Mouse (Mus musculus) urinary bladder, postnatal 4 days (tissue): ENCODE measurements around the gene Ikzf2.

Experiments
- DNase-seq, 2 experiments: peaks; one replicate each; pipeline ENCODE4 v3.0.0; 2021 to 2022; ENCODE audit warnings: low spot score in 2 of 2

Ikzf2 gene

DNA sequence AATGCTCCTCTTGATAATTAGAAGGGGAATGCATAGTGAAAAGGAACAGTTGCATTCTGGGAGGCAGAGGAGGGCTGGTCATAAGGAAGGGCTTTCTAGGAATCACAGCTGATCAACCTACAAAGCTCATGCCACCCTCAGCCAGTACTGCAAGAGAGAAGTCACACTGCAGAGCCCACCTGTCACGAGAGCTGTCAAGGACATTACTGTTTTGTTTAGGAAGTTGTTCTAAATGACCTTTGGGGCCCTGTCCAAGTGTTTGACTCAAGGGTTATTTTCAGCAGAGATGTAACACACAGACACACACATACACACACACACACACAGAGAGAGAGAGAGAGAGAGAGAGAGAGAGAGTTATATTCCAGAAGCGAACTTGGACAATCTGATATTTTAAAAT lies 27.3 kb downstream of the Ikzf2 start:
- no peak for DNase-seq

DNA sequence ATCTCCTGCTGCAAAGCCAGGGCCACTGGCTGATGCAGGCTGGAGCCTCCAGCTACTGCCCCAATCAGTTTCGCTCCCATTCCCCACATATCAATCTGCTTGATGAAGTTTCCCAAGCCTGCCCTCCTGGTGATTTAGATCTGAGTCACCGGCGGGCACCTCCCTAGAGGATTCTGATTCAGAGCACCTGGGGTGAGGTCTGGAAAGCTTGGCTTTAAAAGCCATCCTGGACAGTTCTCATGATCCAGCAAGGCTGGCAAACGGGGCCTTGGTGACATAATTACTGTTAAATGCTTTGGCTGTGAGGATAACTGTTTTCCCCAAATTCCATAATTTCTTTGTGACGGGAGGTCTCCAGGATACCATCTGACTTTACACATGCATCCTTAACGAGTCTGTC lies 29.0 kb downstream of the Ikzf2 start:
- DNase-seq: no peak

DNA sequence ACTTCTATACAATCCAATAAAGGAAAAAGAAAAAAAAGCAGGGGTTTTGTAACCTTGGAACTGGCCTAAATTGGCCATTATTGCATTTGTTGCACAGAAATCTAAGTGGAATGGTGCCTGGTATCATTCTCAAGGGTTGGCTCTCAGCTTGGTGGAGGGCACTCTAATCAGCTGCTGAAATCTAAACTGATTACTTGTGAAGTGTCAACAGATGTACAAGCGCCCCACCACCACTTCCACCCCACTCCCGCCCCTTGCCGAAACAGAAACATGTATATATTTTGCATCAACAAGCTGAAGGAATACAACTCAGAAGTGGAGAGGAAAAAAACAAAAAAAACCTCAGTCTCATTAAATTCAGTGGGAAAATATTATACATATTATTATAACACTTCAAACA lies 29.6 kb downstream of the Ikzf2 start:
- no peak for DNase-seq

DNA sequence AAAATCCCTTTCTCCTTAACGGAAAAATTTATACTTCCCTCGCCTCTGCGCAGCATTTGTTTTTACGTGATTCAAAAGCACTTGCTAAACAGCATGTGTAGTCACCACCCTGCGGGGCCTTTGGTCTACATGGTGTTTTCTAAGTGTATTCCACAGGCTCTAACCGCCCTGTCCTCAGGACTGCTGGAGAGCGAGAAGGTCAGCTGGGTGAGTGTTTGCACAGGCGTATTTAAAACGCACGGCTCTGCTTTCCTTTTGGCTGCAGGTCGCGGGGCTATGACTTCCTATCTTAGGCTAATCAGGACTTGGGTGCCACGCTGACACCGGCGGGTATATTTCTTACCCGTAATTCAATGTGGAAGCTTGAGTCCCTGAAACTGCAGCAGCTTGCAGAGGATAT lies 30.1 kb downstream of the Ikzf2 start:
- no peak for DNase-seq

DNA sequence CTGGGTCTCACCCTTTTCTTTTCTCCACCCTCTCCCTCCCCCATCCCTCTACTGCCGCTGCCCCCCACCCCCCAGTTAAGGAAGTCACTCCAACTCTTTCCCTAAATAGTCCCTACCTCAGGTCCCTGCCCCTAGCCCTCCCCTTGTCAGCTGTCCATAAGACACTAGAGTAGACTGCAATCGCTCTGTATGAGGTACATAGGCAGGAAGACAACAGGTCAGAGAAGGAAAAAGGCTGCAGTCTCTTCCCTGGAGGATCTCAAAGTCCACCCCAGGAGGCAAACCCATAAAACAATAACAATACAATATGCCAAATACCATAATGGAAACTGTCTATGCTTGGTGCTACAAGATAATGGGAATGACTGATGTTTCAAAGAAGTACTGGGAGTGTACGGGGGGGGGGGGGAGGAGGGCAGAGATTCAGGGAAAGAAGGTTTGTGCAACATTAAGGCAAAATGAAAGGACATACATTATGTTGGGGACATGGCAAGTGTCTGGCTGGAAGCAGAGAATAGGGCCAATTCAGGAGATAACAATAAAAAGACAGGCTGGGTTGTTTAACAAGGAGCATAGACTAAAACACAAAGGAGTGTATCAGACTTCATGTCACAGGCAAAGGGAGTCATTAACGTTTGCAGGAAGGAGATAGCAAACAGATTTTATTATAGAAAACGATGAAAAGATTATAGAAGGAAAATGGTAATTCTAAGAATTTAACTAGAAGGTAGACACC lies 30.8 kb downstream of the Ikzf2 start:
- no peak for DNase-seq

DNA sequence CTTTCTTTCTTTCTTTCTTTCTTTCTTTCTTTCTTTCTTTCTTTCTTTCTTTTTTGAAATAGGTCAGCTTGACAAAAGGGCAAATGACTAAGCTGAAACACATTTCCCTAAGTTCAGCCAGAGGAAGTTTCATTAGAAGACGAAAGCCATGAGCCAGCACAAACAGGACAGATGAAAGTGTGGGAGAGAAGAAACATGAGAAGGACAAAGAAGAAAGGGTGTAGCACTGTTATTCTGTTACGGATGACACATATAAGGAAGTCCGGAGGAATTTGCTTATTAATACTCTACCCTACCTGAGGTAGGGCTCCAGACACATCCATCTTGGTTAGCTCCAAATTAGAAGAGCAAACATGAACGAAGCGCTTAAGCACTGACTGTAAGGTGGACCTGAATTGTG lies 31.7 kb downstream of the Ikzf2 start:
- no peak for DNase-seq

DNA sequence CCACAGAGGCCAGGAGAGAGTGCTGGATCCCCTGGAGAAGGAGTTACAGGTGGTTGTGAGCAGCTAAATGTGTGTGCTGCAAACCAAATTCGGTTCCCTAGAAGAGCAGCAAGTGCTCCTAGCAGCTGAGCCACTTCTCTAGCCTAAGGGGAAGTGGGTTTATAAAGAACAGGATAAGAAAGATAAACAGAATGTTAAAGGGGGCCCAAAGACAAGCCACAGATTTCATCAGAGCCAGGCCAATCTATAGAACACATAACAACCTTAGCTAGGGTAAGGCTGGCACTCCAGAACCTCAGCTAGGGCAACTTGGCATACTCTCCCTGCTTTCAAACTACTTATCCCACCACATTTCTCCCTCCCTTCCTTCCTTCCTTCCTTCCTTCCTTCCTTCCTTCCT lies 32.1 kb downstream of the Ikzf2 start:
- no peak for DNase-seq

DNA sequence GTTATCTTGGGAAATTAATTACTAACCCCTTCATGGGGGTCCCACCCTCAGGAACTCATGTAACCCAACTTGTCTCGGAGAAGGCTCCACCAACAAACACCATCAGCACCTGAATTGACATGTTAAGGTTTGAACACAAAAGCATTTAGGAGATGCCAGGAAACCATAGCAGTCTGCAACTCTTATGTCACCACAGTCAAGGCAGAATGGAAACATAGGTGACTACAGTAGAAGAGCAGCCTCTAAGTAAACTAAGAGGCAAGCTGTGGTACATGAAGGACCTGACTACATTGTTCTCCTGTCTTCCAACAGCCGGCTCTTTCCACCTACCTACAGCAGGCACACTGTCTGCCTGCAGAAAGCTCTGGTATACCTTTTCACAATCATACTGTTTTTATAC lies 33.6 kb downstream of the Ikzf2 start:
- DNase-seq: no peak

DNA sequence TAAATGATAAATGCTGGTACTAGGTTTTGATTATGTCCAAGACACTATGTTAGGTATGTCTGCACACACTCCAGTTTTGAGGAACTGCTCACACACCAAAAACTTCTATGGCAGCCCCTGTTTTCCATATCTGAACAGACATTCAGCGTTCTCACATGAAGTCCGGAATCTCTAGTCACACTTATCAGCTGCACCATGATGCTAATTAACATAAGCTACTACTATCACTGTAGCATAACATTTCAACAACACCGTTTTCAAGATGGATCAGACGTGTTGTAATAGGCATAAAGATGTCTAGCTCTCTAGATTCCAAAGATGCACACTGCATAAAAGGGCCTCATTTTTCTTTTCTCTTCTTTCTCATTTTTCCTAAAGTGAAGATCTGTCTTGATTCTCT lies 43.9 kb downstream of the Ikzf2 start:
- no peak for DNase-seq

DNA sequence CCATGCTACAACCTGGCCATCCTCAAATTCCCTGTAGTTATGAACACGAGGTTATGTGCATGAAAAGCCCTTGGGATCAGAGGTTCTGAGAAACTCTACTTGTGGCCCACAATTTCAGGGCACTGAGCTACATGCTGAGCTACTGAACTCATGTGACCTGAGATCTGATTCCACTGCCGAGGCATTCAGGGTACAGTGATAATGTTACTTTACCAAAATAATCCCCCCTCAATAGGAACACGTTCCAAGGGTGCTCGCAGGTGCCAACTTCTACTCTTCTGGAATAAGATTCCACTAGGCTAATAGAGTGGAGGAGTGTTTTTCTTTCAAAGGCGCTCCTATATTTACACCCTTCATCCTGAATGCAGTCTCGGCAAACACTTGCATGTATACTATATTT lies 45.1 kb downstream of the Ikzf2 start:
- no peak for DNase-seq

DNA sequence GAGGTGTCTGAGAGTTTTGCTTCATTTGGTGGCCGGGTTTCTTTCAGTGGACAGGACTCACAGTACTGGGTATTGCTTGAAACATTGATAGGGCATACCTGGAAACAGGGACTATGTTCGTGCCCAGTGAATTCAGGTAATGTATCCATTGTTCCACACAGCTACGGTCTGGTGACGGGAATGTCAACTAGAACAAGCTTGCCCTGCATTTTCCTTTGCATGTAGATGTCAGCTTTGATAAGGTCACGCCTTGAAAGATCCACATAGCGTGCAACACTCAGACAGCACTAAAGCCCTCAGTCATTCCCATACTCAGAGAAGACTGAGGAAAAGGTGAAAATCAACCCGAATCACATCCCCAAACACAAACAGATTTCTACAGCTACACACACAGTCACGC lies 48.7 kb downstream of the Ikzf2 start:
- DNase-seq: no peak

DNA sequence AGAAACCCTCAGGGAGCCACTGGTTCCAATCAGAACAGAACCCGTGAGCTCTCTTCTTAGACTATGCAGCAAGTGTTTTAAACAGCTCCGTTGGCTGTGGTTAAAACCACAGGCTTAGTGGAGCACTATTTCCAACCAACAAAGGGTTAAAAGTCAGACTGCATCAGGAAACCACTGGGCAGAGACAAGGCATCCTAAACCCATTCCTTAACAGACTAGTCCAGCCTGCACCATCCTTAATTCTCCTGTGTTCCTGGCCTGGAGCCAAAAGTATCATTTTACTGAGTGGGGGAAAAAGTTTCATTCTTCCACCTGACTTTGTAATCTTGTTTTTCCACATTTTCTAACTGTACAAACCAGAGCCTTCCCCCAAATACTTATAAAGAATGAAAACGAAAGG lies 49.1 kb downstream of the Ikzf2 start:
- no peak for DNase-seq

DNA sequence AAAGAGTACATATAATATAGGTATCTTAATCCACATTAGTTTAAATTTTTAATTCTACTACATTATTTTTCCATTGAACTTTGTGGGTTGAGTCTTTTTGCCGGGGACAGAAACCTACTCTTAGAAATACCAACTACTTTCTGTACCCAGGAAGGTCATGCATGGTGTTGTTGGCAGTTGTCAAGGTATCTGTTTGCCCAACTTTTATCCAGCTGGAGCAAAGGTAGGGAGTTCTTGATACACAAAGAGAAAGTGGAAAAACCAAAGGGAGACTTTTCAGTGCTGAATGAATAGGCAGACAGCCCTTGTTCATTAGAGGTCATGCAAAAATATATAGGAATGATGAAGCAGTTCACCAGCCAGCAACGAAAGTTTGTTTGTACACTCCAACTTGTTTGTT lies 52.8 kb downstream of the Ikzf2 start:
- DNase-seq: no peak

DNA sequence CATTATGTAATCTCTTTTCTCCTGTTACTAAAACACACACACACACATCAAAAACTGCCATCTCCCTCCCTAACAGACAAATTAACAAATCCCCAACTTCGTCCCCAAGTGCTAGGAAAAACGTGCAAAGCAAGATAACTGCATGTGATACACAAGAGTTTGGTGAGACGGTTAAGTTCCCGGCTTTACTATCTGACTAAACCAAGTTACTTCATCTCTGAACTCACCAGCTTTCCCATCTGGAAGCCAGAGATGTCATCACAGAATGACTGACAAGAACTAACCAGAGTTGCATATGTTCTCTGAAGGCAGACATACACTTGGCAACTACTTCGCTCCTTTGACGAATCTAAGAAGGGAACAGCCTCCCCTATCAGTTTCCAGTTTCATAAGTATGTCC lies 56.5 kb downstream of the Ikzf2 start:
- no peak for DNase-seq

DNA sequence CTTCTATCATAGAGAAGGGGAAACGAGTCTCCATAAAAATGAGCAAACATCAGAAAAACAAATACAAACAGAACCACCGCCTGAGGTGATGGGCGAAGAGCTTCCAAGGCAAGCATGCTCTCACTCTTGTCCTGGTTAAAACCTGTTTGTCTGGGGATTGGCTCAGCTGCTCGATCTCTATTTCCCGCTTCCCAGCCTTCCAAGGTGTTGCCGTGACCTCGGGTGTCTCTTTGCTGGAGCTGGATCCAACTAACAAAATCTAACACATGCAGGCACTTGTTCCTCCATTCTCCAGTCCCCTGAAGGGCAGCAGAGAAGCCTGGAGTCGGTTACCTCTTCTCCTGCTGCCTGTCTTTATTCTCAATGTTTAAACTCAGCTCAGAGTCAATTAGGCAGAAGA lies 57.5 kb downstream of the Ikzf2 start:
- no peak for DNase-seq

DNA sequence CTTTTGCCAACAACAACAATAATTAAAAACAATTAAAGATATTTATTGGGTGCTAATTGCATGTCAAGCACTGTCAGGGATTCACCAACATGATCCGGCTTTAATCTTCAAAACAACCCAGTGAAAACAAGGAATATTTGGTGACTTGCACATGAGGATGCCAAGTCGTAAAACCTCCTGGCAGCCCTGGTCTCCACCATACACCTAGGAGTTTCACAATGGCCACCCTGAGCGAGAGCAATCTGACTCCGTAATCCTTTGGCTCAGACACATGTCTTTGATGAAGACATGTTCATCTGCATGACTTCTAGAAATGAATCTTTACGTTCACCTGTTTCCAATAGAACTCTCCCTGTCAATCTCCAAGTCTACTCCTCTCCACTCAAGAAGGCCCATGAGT lies 75.0 kb downstream of the Ikzf2 start:
- no peak for DNase-seq

DNA sequence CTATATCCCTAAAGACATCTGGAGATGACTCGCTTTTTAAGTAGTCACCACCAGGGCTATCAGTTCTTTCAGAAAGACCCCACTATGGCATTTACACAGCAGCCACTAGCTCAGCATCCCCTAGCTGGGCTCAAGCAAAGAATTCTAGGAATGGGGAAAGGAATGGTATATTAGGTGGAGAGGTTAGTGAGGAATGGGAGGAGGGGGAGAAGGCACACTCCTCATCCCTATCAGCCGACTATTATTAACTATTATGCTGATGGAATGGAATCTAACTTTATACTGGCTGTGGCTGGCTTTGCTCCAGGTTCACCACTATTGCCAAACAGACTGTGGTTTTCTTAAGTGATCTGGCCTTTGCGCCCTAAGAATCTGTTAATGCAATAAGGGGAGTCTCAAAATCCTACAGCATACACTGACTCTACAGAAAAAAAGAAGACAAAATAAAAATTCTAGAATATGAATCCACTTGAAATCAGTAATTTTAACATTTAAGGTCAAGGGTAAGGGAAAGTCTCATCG lies 75.8 kb downstream of the Ikzf2 start:
- DNase-seq: no peak

DNA sequence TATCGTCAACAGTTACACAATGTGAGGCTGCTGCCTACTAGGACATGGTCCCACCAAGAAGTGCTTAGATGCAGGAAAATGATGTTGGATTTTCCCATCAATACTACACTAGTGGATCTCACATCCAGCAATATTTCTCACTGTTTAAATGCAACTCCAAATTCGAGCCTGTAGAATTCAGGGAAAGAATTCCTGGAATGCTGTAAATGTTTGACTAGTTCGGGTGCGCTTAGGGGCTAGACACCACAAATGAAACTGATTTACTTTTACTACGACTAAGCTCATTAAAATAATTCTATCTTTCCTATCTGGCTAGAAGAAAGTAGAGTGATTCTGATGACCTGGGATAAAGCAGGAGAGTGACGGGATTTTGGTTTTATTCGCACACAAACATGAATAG lies 76.3 kb downstream of the Ikzf2 start:
- no peak for DNase-seq

DNA sequence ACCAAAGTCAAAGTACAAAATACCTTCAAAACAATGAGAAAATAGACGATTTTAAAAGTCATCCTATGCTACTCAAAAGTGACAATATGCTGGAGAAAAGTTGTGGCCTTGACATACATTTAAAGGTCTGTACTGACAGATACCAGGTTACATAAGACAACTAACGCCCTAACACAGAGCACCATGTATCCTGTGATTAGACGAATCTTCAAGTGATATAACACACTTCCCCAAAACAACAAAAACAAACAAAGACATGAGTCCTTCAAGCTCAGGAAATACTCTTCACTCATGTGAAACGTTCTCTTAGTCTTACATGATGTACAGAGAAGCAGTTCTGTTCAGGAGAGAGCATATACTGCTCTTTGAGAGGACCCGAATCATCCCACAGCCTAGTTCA lies 78.2 kb downstream of the Ikzf2 start:
- no peak for DNase-seq

DNA sequence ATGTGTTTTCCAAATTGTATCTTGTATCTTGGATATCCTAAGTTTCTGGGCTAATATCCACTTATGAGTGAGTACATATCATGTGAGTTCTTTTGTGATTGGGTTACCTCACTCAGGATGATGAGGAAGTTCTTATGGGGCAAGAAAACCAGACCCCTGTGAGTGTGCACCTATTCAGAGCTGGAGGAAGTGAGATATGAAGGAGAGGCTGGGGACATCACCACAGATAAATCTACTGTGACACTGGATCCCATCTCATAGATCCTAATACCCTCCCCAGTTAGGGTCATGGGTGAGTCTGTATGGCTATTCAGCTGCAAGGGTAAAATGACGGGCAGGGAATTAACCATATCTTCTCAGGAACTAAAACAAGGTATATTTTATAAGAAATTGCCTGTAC lies 80.2 kb downstream of the Ikzf2 start:
- DNase-seq: no peak

DNA sequence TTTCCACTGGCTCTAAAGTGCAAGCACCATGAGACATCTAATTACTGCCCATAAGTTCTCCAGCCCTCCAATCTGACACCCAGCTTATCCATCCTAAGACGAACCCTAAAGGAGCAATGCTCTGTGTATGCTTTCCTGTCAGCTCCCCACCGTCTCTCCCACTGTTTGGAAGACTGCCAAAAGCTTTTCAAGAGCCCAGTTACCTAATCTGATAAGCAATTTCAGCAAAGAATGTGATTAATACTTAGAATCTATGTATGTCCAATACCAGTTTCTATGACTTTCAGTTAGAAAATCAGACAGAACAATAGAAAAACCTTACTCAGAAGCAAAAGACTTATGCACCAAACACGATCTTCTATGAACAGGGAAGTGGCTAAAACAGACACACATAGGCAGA lies 82.8 kb downstream of the Ikzf2 start:
- no peak for DNase-seq

DNA sequence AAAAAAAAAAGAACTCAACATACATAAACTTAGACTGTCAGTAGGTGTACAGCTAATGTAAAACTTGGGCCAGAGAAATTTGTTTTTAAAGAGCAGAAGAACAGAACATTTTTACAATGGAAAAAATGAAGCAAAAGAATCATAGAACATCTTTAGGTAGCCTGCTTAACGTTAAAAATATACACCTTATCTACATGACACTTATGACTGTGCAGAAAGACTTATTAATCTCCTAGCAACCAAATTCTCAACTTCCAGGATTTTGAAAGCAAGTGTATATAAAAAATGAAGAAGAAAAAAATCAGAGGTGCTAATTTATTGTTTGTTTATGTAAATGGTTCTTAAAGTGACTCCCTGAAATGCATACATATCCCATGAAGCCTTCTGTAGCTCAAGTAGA lies 86.1 kb downstream of the Ikzf2 start:
- DNase-seq: no peak

DNA sequence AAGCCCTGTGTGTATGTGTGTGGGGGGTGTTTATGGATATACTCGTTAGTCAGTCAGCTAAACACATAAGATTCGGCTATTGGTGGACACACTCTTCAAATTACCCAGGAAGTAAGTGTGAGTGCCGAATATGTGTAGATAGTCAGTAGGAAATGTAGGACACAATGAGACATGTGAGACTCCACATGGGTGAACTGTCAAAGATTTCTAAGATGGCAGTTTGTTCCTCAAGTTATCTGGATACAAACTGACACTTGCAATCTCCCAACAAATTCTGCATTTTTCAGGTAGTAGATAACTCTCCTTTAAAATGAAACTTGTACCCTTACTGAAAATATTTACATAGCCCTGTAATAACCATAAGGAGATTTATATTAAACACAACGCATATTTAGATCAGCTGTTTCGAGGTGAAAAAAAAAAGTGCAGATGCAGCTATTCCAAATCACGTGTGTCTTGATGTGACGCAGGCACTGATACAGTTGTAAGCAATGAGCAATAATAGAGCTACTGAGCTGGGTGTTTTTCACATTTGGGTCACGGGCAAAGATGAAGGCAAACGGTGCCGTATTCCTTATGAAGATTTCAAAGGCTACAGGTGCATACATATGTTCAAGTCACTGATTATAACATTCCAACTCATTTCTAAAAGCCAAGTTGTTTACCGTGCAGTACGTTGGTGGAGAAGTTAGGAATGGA lies 87.8 kb downstream of the Ikzf2 start:
- no peak for DNase-seq

DNA sequence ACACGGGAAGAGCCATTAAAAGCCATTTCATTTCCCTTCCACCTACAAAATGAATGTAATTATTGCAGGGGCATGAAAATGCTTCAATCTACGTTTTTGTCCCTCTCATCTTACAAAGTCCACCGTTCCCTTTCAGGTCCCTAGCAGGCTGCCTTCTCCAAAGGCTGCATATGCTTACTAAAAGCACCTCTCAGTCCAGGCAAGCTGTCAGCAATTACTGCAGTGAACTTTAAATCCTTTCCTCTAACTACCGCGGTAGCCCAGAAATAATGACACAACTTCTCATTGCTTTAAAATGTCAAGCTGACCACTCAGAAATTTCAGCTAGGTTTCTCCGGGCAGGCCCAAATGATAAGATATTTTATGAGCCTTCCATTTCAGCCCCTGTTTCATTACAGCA lies 95.2 kb downstream of the Ikzf2 start:
- DNase-seq: no peak
